Mouse (Mus musculus) layer of hippocampus, adult 2 months (tissue): ENCODE results near the gene Samd13. TPM values are rescaled to one million over a fixed set of nuclear protein-coding genes. Genes with fewer than 3 reads are reported as not detected.

Experiments used
- DNase-seq, 2 experiments: peaks; one replicate each; pipeline ENCODE4 v3.0.0; 2022; ENCODE audit warnings: low spot score in 2 of 2
- H3K27ac ChIP-seq: fragments of 200-600 bp; 2 replicates; pipeline ENCODE4 v1.8.1; 2022
- H3K4me3 ChIP-seq: fragments of 200-600 bp; 2 replicates; pipeline ENCODE4 v1.8.1; 2022; ENCODE audit warnings: mild to moderate bottlenecking
- CTCF ChIP-seq: fragments of 200-600 bp; conservative IDR thresholded peaks from 2 replicates; pipeline ENCODE4 v1.8.1; 2022; ENCODE audit warnings: antibody characterized with exemption, mild to moderate bottlenecking, moderate library complexity
- total RNA-seq, 2 experiments: library from RNA; stranded (reverse); gene quantifications; 2 replicates each; pipeline ENCODE4 v1.2.3; 2021

The Samd13 gene
- total RNA-seq, 2 experiments from 2014 or later = 0.72 to 0.86 TPM

- no peak for DNase-seq
- Histone ChIP-seq H3K27ac (no peak overlapping the region), H3K4me3 (no peak overlapping the region)
- no peak for TF ChIP-seq CTCF
These were observed 28.0 kb downstream of the Samd13 start for GRCm38 (mm10) chr3:146657433-146657832.

GRCm38 (mm10) chr3:146655111-146655577 is 30.2 kb downstream of the Samd13 start:
- Histone ChIP-seq H3K4me3 (no peak overlapping the region), H3K27ac (no peak overlapping the region)
- DNase-seq = no peak
- TF ChIP-seq CTCF = no peak

- TF ChIP-seq CTCF = no peak
- H3K4me3 ChIP-seq = no peak overlapping the region
- H3K27ac ChIP-seq = no peak overlapping the region
- DNase-seq = no peak
These were observed 31.7 kb downstream of the Samd13 start for GRCm38 (mm10) chr3:146653692-146654091.

- no peak overlapping the region for H3K27ac ChIP-seq
- no peak for TF ChIP-seq CTCF
- no peak for DNase-seq
- no peak overlapping the region for H3K4me3 ChIP-seq
These were observed 33.0 kb downstream of the Samd13 start for GRCm38 (mm10) chr3:146652431-146652830.

GRCm38 (mm10) chr3:146651217-146651616 is 34.2 kb downstream of the Samd13 start, which contains the start of gene 4930503B20Rik:
Gene 4930503B20Rik (minus strand): TSS chr3:146651317.
- DNase-seq = no peak
- Histone ChIP-seq H3K4me3 (no peak within 1 kb of the TSS), H3K27ac (no peak within 1 kb of the TSS)

GRCm38 (mm10) chr3:146650716-146651115 is 34.7 kb downstream of the Samd13 start:
- no peak for TF ChIP-seq CTCF

More at GRCm38 (mm10) chr3:146651217-146651616, 34.2 kb downstream of the Samd13 start, which contains the start of gene 4930503B20Rik:
- TF ChIP-seq CTCF = no peak

GRCm38 (mm10) chr3:146649311-146649894 is 36.0 kb downstream of the Samd13 start:
- no peak overlapping the region for H3K27ac ChIP-seq
- TF ChIP-seq CTCF = no peak
- H3K4me3 ChIP-seq = no peak overlapping the region
- no peak for DNase-seq

More at GRCm38 (mm10) chr3:146650716-146651115, 34.7 kb downstream of the Samd13 start:
- DNase-seq = no peak
- H3K4me3 ChIP-seq = no peak overlapping the region
- H3K27ac ChIP-seq = no peak overlapping the region

- no peak for DNase-seq
- Histone ChIP-seq H3K4me3 (no peak overlapping the region), H3K27ac (no peak overlapping the region)
- TF ChIP-seq CTCF = no peak
These were observed 43.5 kb downstream of the Samd13 start for GRCm38 (mm10) chr3:146641818-146642427.

- DNase-seq = no peak
- Histone ChIP-seq H3K27ac (no peak overlapping the region), H3K4me3 (no peak overlapping the region)
- no peak for TF ChIP-seq CTCF
These were observed 52.9 kb downstream of the Samd13 start for GRCm38 (mm10) chr3:146632506-146632905.

GRCm38 (mm10) chr3:146628227-146628982 is 57.0 kb downstream of the Samd13 start:
- Histone ChIP-seq H3K4me3 (no peak overlapping the region), H3K27ac (no peak overlapping the region)
- no peak for TF ChIP-seq CTCF
- DNase-seq = no peak

- Histone ChIP-seq H3K4me3 (no peak overlapping the region), H3K27ac (no peak overlapping the region)
- TF ChIP-seq CTCF = no peak
- DNase-seq = peak in 1 of 2 experiments; percentile 19
These were observed 59.6 kb downstream of the Samd13 start for GRCm38 (mm10) chr3:146625766-146626165.

- TF ChIP-seq CTCF = no peak
- no peak overlapping the region for H3K27ac ChIP-seq
- DNase-seq = no peak
- H3K4me3 ChIP-seq = no peak overlapping the region
These were observed 63.4 kb downstream of the Samd13 start for GRCm38 (mm10) chr3:146621966-146622365.

- Histone ChIP-seq H3K27ac (peak overlapping the region; percentile 82), H3K4me3 (no peak overlapping the region; the same call in 1 of the 2 replicates)
- TF ChIP-seq CTCF = no peak
- peak; percentile 62 to 80 for DNase-seq
These were observed 64.7 kb downstream of the Samd13 start for GRCm38 (mm10) chr3:146620555-146621249.
